Mouse (Mus musculus) T-helper 2 cell (primary cell): ENCODE measurements around the gene Onecut3.

Experiments used
- in situ Hi-C: fragments of 300-600 bp; cut with MboI, MseI; formaldehyde crosslinking; loops from one replicate; pipeline ENCODE4 v1.15.1; 2025; ENCODE audit warnings: high pct_unique_total_duplicates

Gene Onecut3

DNA sequence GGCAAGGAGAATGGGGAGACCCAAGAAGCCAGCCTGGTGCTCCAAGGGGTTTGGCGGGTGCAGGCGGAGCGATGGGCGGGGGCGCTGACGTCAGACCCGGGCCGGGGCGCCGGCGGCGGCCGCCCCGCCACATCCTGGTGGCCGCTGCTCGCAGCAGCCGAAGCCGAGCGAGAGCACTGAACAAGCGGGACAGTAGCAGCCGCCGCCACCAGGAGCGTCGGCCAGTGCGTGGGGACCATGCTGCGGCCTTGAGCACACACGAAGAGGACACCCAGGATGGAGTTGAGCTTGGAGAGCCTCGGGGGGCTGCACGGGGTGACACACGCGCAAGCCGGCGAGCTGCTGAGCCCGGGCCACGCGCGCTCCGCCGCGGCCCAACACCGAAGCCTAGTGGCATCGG is at the start of gene Onecut3:
TSS of gene Onecut3 (plus strand) at position 104 of the 400 bp plus-strand sequence.
- in situ Hi-C loops = no loop called here

DNA sequence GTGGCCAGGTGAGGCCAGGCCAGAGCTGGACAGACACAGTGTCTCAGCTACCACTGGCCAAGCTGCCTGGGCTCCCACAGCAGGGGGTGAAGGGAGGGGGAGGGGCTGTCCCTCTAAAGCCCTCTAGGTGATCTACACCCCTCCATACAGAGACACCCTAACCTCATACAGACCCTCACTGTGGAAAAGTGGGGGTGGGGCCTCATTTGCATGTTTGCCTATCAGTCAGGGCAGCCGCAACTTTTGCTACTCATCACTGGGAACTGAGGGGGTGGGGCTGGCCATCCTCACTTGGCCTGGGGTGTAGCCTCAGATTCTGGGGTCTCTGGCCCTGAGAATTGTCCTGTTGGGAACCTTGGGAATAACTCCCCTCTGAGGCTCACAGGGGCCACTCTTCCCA is 49.6 kb upstream of the Onecut3 start:
- in situ Hi-C loops = loop anchor here (5.0 kb wide), 1 partner anchor 62 kb away; no protein-coding TSS in a partner anchor

DNA sequence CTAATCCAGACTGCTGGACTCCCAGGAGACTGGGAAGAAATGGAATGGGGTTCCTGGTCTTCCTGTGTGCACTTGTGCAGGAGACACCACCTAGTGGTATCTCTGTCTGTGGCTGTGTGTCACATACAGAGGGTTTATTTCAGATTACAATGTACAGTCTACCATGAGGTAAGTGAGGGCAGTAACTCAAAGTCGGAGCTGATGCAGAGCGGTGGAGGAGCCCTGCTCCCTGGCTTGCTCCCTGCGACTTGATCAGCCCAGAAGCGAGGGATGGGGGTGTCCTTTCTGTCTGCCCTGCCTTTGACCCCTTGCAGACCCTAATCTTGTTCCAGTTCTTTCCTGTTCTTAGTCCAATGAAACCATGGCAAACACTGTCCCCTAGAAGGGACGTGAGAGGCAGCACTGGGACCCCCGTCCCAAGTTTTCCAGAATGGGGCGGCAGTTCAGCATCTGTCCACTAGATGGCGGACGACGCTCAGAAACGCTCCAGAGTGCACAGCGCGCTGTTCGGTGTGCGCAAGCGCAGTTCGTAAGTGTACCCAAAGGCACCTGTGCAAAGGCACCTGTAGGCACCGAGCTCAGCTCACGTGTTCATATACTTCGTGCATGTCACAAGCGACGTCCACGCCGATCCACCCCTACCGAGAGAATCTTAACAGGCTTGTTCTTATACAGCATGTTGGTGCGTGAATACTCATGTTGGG is 48.6 kb upstream of the Onecut3 start:
- in situ Hi-C loops = loop anchor here (5.0 kb wide), 1 partner anchor 61 kb away; no protein-coding TSS in a partner anchor

DNA sequence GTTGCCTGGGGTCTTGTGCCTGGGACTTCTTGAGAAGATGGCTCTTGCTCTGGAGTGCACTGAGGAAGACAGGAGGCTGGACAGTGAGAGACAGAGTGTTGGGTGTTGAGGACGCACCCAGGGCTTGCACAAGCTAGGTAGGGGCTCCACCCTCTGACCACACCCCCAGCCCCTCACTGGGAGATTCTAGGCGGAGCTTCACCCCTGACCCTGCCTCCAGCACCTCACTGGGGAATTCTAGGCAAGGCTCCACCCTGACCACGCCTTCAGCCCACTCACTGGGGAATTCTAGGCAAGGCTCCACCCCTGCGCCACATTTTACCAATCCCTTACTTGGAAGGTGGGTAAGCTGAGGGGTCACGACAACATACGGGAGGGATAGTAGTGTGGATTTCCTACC is 44.0 kb upstream of the Onecut3 start:
- in situ Hi-C loops = no loop called here

DNA sequence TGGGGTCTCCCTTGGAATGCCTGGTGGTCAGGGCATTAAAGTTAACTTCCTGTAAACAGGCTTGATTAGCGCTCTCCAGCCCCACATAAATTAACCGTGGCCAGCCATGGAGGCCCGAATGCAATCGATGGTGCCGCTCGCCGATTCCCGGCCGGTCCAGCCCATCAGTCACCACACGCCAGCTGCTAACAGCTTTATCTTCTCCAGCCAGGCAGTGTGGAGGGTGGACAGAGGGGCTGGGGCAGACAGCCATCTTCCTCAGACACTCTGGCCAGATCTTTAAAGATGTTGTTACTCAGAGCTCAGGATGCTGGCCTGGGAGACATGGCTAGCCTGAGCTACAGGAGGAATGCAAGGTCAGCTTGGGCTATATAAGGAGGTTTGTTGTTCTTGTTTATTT is 41.0 kb upstream of the Onecut3 start:
- in situ Hi-C loops = no loop called here

DNA sequence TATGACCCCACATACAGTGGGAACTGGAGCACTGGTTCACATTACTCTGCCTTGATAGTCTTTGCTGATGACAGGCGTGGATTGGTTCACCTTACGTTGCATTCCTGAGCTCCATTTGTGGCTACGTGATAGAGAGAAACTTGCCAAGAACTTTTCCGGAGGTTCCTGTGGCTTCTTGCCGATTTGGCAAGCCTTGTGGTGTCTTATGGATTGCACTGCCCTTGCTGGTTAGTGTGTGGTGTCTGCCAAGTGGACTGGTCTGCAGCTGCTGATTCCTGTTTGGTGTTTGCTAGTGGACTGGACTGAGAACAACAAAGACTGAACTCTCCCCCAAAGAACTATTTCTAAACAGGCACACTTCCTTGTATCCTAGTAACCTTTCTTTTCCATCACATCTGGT is 39.9 kb upstream of the Onecut3 start:
- in situ Hi-C loops = no loop called here

DNA sequence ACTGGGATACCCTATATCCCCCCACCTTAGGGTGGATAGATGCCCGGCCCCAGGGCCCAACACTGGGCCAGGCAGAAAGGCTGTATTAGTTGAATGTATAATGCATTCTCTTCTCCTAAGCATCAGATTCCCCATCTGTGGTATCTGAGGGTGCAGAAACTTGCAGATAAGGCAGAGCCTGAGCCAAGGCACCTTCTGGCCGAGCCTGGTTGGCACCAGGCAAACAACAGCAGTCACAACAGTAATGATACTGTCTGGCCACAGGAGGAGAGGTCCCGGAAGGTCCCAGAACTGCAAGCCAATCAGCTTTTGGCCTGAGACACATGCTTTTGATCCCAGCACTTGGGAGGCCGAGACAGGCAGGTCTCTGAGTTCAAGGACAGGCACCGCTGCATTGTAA is 38.9 kb upstream of the Onecut3 start:
- in situ Hi-C loops = no loop called here

DNA sequence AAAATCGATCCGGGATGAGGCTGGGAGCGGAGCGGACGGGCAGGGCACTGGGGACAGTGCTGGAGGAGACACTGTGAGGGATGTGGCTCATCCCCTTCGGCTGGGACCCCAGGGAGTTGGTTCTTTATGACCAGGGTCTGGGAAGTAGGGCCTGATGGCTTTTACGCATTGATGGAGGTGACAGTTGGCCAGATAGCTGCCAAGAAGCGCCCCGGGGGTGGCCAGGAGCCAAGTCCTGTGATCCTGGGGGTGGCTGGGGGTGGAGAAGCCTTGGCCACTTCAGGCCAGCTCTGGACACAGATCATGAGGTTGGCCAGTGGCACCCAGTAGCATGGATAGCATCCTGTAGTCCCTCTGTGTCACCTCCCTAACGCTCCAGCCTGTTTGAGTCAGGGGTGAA is 35.4 kb upstream of the Onecut3 start:
- in situ Hi-C loops = no loop called here

DNA sequence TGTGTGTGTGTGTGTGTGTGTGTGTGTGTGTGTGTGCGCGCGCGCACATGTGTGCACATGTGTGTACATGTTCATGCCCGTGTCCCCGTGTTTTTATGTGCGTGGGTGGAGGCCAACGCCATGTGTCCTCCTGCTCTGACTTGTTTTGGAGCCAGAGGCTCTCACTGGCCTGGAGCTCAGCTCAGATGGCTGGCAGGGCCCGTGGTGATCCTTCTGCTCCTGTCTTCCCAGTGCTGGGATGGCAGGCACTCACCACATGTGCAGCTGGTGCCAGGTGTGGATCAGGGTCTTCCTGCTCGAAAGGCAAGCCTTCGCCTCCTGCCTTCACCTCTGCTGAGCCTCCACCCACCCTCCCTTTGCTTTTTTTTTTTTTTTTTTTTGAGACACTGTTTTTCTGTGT is 35.0 kb upstream of the Onecut3 start:
- in situ Hi-C loops = no loop called here

DNA sequence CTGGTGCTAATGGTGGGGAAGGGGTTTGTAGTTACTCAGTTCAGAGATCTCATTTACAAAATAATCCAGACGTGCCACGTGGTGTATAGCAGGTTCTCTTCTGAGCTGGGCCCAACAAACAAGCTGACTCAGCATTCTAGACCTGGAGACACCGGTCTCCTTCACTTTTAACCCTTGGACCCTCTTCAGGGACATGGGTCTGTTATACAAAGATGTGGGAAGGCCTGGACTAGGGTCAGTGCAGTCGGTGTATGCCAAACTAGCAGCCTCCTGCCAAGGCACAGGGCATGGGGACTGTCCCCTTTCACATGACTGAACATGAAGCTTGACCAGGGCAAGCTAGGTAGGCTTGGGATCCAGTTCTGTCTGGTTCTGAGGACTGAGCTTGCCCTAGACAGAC is 34.3 kb upstream of the Onecut3 start:
- in situ Hi-C loops = no loop called here

DNA sequence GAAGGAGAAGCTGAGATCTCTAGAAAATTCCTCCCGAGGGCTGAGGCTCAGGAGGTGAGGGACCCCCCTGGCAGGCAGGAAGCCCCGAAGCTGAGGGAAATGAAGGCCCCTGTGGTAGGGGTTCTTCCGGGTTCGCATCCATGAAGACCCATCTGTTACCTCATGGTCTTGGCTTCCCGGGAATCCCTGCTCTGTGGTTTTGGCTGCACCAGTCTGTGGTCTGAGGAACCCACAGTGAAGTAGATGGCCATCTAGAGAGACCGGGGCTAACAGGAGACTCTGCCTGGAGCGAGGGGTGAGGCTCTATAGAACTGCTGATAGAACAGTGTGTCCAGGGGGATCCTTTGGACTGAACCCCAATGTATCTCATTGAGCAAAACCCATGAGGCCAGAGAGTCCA is 33.3 kb upstream of the Onecut3 start:
- in situ Hi-C loops = no loop called here

DNA sequence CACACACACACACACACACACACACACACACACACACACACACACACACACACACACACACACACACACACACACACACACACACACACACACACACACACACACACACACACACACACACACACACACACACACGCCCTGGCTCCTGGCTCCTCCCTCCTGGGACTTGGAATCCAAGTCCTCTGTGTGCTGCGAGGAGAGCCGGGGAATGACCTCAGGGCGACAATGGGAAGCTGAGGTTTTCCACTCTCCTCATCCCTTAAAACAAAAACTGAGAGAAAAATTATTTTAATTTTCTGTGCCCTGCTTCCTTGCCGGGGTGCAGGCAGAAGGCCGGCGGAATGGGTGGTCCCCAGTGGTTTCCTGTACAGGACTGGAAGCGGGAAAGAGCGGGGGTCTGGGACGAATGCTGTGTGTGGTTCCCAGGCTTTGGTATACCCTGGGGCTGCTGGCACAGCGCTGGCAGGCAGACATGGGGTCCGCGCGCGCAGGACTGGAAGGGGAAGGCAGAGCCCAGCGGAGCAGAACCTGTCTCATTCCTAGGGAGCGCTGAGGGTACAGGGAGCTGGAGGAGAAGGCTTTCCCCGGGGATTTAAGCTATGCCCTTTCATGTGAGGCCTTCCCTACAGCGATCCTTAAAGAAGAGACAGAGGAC is 30.1 kb upstream of the Onecut3 start:
- in situ Hi-C loops = no loop called here

DNA sequence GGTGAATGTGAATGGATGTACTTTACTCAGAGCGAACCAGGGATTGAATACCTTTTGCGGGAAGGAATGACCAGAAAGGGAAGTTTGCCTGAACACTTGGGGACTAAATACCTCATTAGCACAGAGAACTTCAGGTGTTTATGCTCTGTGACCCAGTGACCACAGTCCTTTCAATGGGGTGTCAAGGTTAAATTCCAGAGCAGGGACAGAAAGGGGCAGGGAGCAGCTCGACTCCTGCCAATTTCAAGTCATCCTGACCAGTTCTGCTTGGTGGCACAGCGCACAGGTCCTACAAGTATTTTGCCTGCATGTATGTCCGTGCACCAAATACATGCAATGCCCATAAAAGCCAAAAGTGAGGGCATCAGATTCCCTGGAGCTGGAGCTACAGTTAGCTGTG is 29.6 kb upstream of the Onecut3 start:
- in situ Hi-C loops = no loop called here

DNA sequence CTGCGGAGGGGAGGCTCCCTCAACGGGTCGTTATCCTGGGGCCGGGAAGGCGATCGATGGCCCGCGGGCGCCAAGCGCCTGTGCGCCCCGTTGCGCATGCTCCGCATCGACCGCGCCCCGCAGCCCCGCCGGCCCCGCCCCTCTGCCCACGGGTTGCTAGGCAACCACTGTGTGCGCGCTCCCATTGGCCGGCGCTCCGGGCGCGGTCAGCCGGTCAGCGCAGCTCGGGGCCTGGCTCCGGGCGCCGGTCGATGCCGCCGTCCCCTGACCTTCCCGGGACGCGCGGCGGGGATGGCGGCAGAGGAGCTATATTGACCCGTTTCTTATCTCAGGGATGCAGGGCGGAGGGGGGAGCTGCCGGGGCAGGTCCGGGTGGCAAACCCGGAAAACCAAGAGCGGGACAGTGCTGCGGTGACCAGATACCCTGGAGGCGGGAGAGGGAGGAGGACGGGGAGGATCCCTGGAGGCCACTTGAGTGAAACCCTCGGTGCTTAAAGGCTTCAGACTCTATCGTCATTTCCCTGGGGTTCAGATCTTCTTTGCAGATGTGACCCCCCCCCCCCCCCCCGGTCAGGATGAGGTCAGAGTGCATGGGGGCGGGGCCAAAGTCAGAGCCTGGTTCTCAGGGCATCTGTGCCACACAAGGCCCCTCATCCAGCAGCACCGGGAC is 19.2 kb upstream of the Onecut3 start:
- in situ Hi-C loops = no loop called here

DNA sequence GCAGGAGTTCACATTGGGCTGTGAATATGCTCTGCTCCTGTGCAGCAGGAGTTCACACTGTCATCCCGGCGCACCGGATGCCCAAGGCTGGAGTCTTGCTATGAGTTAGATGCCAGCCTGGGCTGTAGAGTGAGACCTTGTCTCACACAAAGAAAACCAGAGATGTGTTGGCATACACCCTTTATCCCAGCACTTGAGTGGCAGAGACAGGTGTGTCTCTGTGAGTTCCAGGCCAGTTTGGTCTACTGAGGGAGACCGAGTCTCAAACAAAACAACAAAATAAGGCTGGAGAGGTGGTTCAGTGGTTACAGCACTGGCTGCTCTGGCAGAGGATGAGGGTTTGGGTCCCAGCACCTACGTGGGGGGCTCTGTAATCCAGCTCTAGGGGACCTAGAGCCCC is 16.1 kb upstream of the Onecut3 start:
- in situ Hi-C loops = no loop called here

DNA sequence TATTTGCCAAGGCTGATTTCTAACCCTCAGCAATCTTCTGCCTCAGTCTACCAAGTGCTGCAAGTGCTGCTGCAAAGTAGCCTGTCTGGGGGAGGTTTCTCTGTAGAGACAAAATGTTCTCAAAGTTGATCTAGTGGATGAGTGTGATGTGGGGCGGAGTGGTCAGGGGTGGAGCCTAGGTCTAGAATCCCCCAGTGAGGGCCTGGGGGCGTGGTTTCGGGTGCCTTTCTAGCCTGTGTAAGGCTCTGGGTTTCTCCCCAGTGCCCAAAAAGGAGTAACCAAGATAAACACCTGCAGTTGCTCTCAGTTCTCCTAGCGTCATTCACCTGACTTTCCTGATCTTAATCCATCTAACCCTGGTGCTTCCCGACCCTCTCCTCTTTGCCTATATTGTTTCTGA is 13.6 kb upstream of the Onecut3 start:
- in situ Hi-C loops = no loop called here

DNA sequence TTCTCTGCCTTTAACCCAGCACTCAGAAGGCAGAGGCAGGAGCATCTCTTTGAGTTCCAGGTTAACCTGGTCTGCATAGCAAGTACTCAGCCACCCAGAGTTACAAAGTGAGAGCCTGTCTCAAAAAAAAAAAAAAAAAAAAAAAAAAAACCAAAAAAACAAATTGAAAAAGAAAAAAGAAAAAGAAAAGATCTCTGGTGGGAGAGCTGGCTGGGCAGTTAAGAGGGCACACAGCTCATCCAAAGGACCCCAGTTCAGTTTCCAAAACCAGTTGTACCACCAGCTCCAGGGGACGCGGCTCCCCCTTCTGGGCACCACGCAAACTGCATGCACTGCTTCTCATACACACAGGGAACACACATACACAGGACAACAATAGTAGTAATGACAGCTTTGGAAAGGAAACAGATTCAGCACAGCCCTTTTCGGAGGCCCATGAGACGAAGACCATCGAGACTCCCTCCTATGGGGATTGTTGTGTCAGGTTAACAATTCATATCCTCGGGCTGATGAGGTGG is 7.7 kb upstream of the Onecut3 start:
- in situ Hi-C loops = no loop called here

DNA sequence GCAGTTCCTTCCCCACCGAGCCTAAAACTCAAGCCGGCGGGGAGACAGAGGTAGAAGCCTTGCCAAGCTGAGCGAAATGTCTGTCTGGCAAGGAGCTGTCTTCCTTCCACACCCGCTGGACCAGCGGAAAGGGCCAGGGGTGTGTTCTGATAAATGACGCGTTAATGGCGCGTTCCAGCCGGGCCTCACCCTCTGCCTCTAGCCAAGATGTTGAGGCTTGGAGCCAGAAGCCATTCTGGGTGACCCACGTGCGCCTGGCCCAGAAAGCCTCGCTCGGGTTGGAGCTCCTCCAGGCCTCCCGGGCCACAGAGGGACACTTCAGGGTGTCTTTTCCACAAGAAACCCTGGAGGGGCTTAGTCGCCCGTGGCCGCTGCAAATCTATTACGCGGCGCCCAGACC is 4.6 kb upstream of the Onecut3 start:
- in situ Hi-C loops = no loop called here

DNA sequence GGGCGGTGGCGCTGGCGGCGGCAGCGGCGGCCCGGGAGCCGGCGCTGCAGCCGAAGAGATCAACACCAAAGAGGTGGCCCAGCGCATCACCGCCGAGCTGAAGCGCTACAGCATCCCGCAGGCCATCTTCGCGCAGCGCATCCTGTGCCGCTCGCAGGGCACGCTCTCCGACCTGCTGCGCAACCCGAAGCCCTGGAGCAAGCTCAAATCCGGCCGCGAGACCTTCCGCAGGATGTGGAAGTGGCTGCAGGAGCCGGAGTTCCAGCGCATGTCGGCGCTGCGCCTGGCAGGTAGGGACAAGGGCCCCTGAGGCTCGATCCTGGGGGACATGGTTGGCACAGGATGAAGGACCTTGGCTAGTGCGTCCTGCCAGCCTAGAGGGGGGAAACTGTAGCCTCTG is 1.3 kb downstream of the Onecut3 start:
- in situ Hi-C loops = no loop called here

DNA sequence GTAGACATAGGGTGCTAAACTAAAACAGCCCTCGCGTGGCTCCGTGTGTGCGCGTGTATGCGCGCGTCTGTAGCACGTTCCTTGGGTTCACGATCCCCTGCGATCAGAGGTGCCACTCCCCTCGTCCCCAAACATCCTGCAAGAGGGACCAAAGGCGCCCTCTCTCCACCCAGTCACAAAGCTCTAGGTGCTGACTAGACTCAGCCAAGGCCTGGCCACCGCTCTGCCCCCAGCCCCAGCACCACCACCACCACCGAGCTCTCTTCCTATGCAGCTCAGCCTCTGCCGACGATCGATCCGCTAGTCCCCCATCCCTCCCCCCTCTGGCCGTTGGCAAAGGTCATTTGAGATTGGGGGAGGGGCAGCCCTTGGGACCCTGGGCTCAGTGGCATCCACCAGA is 1.8 kb downstream of the Onecut3 start:
- in situ Hi-C loops = no loop called here

DNA sequence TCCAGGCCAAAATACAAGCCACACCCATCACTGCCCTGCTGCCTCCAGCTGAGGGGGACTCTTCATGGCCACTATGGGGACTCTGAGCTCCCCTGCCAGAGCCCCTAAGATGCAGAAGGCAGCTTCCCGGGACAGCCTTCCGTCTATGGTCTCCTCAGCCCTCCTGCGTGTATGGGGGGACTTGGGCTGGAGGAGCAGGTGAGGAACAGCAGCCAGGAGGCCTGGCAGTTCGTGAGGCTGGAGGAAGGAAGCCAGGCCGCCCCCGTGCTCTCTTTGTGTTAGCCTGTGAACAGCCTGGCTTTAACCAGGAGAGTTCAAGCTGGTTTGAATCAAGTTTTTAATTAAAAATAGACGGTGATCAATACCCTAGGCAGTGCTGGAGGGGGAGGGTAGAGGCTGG is 7.7 kb downstream of the Onecut3 start:
- in situ Hi-C loops = no loop called here

DNA sequence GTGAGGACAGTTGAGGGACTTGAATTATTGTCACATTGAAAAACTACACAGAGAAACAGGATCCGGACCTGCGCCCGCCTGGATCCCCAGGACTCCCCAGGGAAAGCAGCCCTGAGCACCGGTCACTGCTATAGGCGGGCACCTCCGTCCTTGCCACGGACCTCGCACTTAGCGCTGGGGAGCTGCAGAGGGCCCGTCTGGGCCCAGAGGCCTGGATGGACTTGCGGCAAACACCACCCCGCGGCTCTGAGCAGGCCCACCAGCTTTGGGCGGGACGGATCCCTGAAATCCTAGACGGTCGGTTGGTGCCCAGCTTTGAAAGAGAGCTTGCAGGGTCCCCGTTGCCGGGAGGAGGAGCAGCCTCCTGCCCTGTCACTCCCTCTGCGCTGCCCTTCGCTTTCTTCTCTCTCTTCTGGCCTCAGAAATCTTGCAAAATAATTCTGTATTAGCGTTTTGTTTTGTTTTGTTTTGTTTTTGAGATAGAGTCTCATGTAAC is 8.2 kb downstream of the Onecut3 start:
- in situ Hi-C loops = no loop called here
